Mouse (Mus musculus): Measurements from ENCODE around the gene Sgk2.
"Not testable (repeated sequence)": the region's sequence is repeated elsewhere in the genome, so short reads cannot be mapped to it uniquely, and the experiment has no call there.

Sgk2 gene

GRCm38 (mm10) chr2:162992084-162992437 lies 4.9 kb downstream of the Sgk2 start:
- no peak for DNase-seq

GRCm38 (mm10) chr2:162993881-162994616 lies 6.9 kb downstream of the Sgk2 start:
- DNase-seq: no peak

GRCm38 (mm10) chr2:162998528-162999230 lies 11.5 kb downstream of the Sgk2 start:
- peak; percentile 85 to 93 for DNase-seq

GRCm38 (mm10) chr2:162999744-163000143 lies 12.6 kb downstream of the Sgk2 start:
- DNase-seq: peak; percentile 66 to 69

- no peak for DNase-seq
Measured at GRCm38 (mm10) chr2:163001071-163001470, 13.9 kb downstream of the Sgk2 start.

- no peak for DNase-seq
Measured at GRCm38 (mm10) chr2:163007299-163007698, 20.2 kb downstream of the Sgk2 start.

- DNase-seq: peak; percentile 97
Measured at GRCm38 (mm10) chr2:163016916-163017743, 30.0 kb downstream of the Sgk2 start, which contains the start of gene Ift52. Gene Ift52, plus strand, starts transcription at chr2:163017354.

- no peak for DNase-seq
Measured at GRCm38 (mm10) chr2:163031289-163031688, 44.2 kb downstream of the Sgk2 start.

- no peak for DNase-seq
Measured at GRCm38 (mm10) chr2:163031757-163032156, 44.6 kb downstream of the Sgk2 start.

GRCm38 (mm10) chr2:163032622-163033021 lies 45.5 kb downstream of the Sgk2 start:
- DNase-seq: no peak

GRCm38 (mm10) chr2:163039940-163040339 lies 52.8 kb downstream of the Sgk2 start:
- DNase-seq: no peak

GRCm38 (mm10) chr2:163048125-163048524 lies 61.0 kb downstream of the Sgk2 start:
- DNase-seq: peak; percentile 91

- no peak for DNase-seq
Measured at GRCm38 (mm10) chr2:163049116-163049515, 62.0 kb downstream of the Sgk2 start.

GRCm38 (mm10) chr2:163051691-163052090 lies 64.6 kb downstream of the Sgk2 start:
- no peak for DNase-seq

- DNase-seq: no peak
Measured at GRCm38 (mm10) chr2:163052101-163052500, 65.0 kb downstream of the Sgk2 start.

GRCm38 (mm10) chr2:163052826-163053225 lies 65.7 kb downstream of the Sgk2 start:
- no peak for DNase-seq

- peak; percentile 89 to 96 for DNase-seq
Measured at GRCm38 (mm10) chr2:163054335-163054840, 67.3 kb downstream of the Sgk2 start, which contains the start of gene Mybl2. Gene Mybl2, plus strand, starts transcription at chr2:163054687.

- peak in 1 of 2 experiments; percentile 26 for DNase-seq
Measured at GRCm38 (mm10) chr2:163054891-163055494, 67.9 kb downstream of the Sgk2 start.

GRCm38 (mm10) chr2:163055715-163056114 lies 68.6 kb downstream of the Sgk2 start:
- no peak for DNase-seq

- DNase-seq: no peak
Measured at GRCm38 (mm10) chr2:163056584-163056983, 69.5 kb downstream of the Sgk2 start.

- DNase-seq: not testable (repeated sequence)
Measured at GRCm38 (mm10) chr2:163058981-163059380, 71.9 kb downstream of the Sgk2 start.

- DNase-seq: no peak
Measured at GRCm38 (mm10) chr2:163060630-163061029, 73.5 kb downstream of the Sgk2 start.

Data from cerebellum, postnatal 10 days (tissue).